In the genomic region with DNA sequence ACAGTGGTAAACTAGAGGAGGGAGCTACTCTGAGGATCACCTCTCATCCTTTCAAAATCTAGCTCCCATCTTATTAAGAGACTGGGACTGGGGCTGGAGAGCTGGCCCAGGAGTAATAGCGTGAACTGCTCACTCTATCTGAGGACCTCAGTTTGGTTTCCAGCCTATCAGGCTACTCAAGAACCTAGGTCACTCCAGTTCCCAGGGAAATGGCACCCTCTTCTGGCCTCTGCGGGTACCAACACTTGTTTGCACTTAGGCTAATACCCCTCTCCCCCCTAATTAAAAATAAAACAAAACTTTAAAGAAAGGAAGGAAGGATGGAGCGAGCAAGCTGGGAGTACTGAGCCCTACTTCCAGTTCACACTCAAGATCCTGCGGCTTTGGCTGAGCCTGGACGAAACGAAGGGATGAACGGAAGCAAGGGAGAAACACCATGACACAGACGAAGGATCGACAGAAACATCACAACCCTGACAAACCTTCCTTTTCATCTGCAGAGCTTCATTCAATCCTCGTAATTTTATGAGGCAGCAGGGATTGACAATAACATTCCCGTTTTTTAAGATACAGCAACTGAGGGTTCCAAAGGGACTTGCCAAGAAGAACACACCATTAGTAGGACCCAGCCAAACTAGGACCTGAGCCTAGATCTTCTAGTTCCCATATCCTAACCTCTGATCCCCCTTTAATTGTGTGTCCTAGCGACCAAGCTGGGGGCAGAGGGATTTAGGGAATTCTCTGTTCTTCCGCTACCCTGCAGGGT, we compare ENCODE assay signal across 8 mouse cellular contexts. TPM values are rescaled to one million over a fixed set of nuclear protein-coding genes. Genes with fewer than 3 reads are reported as not detected.
A peak's percentile ranks its signal among the peaks of the same experiment; 100 is the strongest.
DNase-seq lines count a peak whose midpoint lies in the region; ATAC-seq lines count a peak whose summit lies in the region.

No protein-coding gene starts in this region.

- H3K4me1 ChIP-seq in heart, embryonic 13.5 days = peaks cover 49% of the 10 kb centered on the region
- peaks cover 22% of the 10 kb centered on the region for H3K4me1 ChIP-seq in hindbrain, embryonic 11.5 days (replicated peaks; ENCODE audit: control insufficient read depth, insufficient read depth, low read length)
- H3K4me1 ChIP-seq in liver, embryonic 16.5 days (ENCODE audit: control insufficient read depth, low read depth, low read length) = peaks cover 46% of the 10 kb centered on the region

- peak overlapping the region; percentile 90 for H3K4me2 ChIP-seq in heart, embryonic 13.5 days
- H3K4me2 ChIP-seq in hindbrain, embryonic 11.5 days (replicated peaks; ENCODE audit: low read depth, low read length) = peak overlapping the region; percentile 99
- peak overlapping the region; percentile 96 for H3K4me2 ChIP-seq in liver, embryonic 16.5 days (ENCODE audit: low read depth, low read length)

- H3K9me3 ChIP-seq in heart, embryonic 13.5 days = no peaks in the 10 kb centered on the region
- H3K9me3 ChIP-seq in hindbrain, embryonic 11.5 days (ENCODE audit: control insufficient read depth, low read length) = no peaks in the 10 kb centered on the region
- no peaks in the 10 kb centered on the region for H3K9me3 ChIP-seq in liver, embryonic 16.5 days (replicated peaks; ENCODE audit: control insufficient read depth, low read length)

- intact Hi-C loops in heart, postnatal 10 days (cut with DNase I) = no loop called here
- intact Hi-C loops in left cerebral cortex, postnatal 14 days (cut with DNase I) = no loop called here

- 66% methylated on average over 13 of the region's 13 CpGs for WGBS in heart, embryonic 13.5 days
- WGBS in hindbrain, embryonic 11.5 days = 78% methylated on average over 13 of the region's 13 CpGs
- 46% methylated on average over 13 of the region's 13 CpGs for WGBS in liver, embryonic 16.5 days (ENCODE audit: insufficient replicate concordance)

- DNase-seq in heart, postnatal 10 days = no peak
- DNase-seq in R1 (ENCODE audit: low read depth, low spot score) = peak; percentile 85
- DNase-seq in hindbrain, embryonic 11.5 days (ENCODE audit: low spot score) = peak; percentile 44
- DNase-seq in thymus, postnatal 4 days = peak; percentile 67
- DNase-seq in adrenal gland, postnatal 4 days (ENCODE audit: low spot score in 2 of 2) = no peak
- DNase-seq in left cerebral cortex, postnatal 14 days (ENCODE audit: low spot score in 2 of 2) = no peak

- ATAC-seq in heart, embryonic 13.5 days (ENCODE audit: extremely low read depth, insufficient number of reproducible peaks, low FRiP score, low TSS enrichment) = no peak
- no peak for ATAC-seq in hindbrain, embryonic 11.5 days (ENCODE audit: low FRiP score)
- no peak for ATAC-seq in liver, embryonic 16.5 days (ENCODE audit: low read depth)

- H3K27ac ChIP-seq in heart, embryonic 13.5 days (replicated peaks) = peak overlapping the region; percentile 99
- no peak overlapping the region for H3K27ac ChIP-seq in hindbrain, embryonic 11.5 days (ENCODE audit: low read depth, low read length)
- peak overlapping the region; percentile 81 for H3K27ac ChIP-seq in liver, embryonic 16.5 days (ENCODE audit: low read length)

- H3K36me3 ChIP-seq in heart, embryonic 13.5 days = peaks cover 51% of the 10 kb centered on the region
- peaks cover 29% of the 10 kb centered on the region for H3K36me3 ChIP-seq in hindbrain, embryonic 11.5 days (ENCODE audit: control insufficient read depth, insufficient read depth, low read length)
- H3K36me3 ChIP-seq in liver, embryonic 16.5 days (ENCODE audit: control insufficient read depth, insufficient read depth) = peaks cover 43% of the 10 kb centered on the region

- no peaks in the 10 kb centered on the region for H3K27me3 ChIP-seq in heart, embryonic 13.5 days (replicated peaks)
- H3K27me3 ChIP-seq in hindbrain, embryonic 11.5 days (ENCODE audit: control insufficient read depth, insufficient read depth, low read length) = no peaks in the 10 kb centered on the region
- H3K27me3 ChIP-seq in liver, embryonic 16.5 days (ENCODE audit: control insufficient read depth, insufficient read depth, low read depth, low read length) = no peaks in the 10 kb centered on the region

- peak overlapping the region; percentile 96 for H3K9ac ChIP-seq in heart, embryonic 13.5 days
- peak overlapping the region; percentile 89; the same call in 1 of the 2 replicates for H3K9ac ChIP-seq in hindbrain, embryonic 11.5 days (ENCODE audit: low read depth, low read length)
- peak overlapping the region; percentile 90 for H3K9ac ChIP-seq in liver, embryonic 16.5 days (ENCODE audit: low read depth, low read length)

- peak overlapping the region; percentile 91 for H3K4me3 ChIP-seq in heart, embryonic 13.5 days
- H3K4me3 ChIP-seq in hindbrain, embryonic 11.5 days (ENCODE audit: low read depth, low read length) = peak overlapping the region; percentile 86
- peak overlapping the region; percentile 85 for H3K4me3 ChIP-seq in liver, embryonic 16.5 days (ENCODE audit: low read depth, low read length)

RNA-seq across cellular contexts. Expression of a gene that starts 8.0 kb away (rescaled TPM):
- polyA plus RNA-seq in heart, embryonic 13.5 days (2015; fragmentation: Nextera tagmentation; extraction: Ambion mirVana) = 19.9 and 21.4 TPM in 2 replicates
- total RNA-seq in heart, postnatal 10 days (2021) = 10 to 100 TPM; 17.5 to 21.4 TPM
- 42.7 and 45.8 TPM in 2 replicates for polyA plus RNA-seq in hindbrain, embryonic 11.5 days (2014; fragmentation: Nextera tagmentation; extraction: Ambion mirVana)
- 12.8 and 13.7 TPM in 2 replicates for polyA plus RNA-seq in liver, embryonic 16.5 days (2015; fragmentation: Nextera tagmentation; extraction: Ambion mirVana)
- 10 to 100 TPM; 30.5 to 40.2 TPM for total RNA-seq in adrenal gland, postnatal 4 days (2021)
- total RNA-seq in left cerebral cortex, postnatal 14 days (2021) = 10 to 100 TPM; 26.6 to 28.5 TPM

RNA-seq across cellular contexts. Expression of a gene that starts 8.4 kb away (rescaled TPM):
- polyA plus RNA-seq in heart, embryonic 13.5 days (2015; fragmentation: Nextera tagmentation; extraction: Ambion mirVana) = 64.7 and 69.7 TPM in 2 replicates
- total RNA-seq in heart, postnatal 10 days (2021) = 10 to 100 TPM; 62.2 to 72.5 TPM
- 87.9 and 95.8 TPM in 2 replicates for polyA plus RNA-seq in hindbrain, embryonic 11.5 days (2014; fragmentation: Nextera tagmentation; extraction: Ambion mirVana)
- polyA plus RNA-seq in liver, embryonic 16.5 days (2015; fragmentation: Nextera tagmentation; extraction: Ambion mirVana) = 20.2 and 23.1 TPM in 2 replicates
- 100 to 1,000 TPM; 161 TPM for total RNA-seq in adrenal gland, postnatal 4 days (2021)
- total RNA-seq in left cerebral cortex, postnatal 14 days (2021) = 100 to 1,000 TPM in 1 of 2 experiments, 10 to 100 TPM in 1; 89.7 to 101 TPM

RNA-seq across cellular contexts. Expression of a gene that starts 33.4 kb away (rescaled TPM):
- polyA plus RNA-seq in heart, embryonic 13.5 days (2015; fragmentation: Nextera tagmentation; extraction: Ambion mirVana) = 5.9 and 6.3 TPM in 2 replicates
- total RNA-seq in heart, postnatal 10 days (2021) = 1 to 10 TPM; 6.1 to 6.5 TPM
- polyA plus RNA-seq in hindbrain, embryonic 11.5 days (2014; fragmentation: Nextera tagmentation; extraction: Ambion mirVana) = 1.0 and 1.9 TPM in 2 replicates
- polyA plus RNA-seq in liver, embryonic 16.5 days (2015; fragmentation: Nextera tagmentation; extraction: Ambion mirVana) = 2.4 and 2.8 TPM in 2 replicates
- total RNA-seq in adrenal gland, postnatal 4 days (2021) = 10 to 100 TPM; 16.5 to 17.1 TPM
- total RNA-seq in left cerebral cortex, postnatal 14 days (2021) = 1 to 10 TPM; 3.8 to 4.6 TPM

RNA-seq across cellular contexts. Expression of a gene that starts 38.4 kb away (rescaled TPM):
- 12.7 and 13.0 TPM in 2 replicates for polyA plus RNA-seq in heart, embryonic 13.5 days (2015; fragmentation: Nextera tagmentation; extraction: Ambion mirVana)
- total RNA-seq in heart, postnatal 10 days (2021) = 10 to 100 TPM; 16.7 to 17.2 TPM
- polyA plus RNA-seq in hindbrain, embryonic 11.5 days (2014; fragmentation: Nextera tagmentation; extraction: Ambion mirVana) = 13.7 and 15.3 TPM in 2 replicates
- polyA plus RNA-seq in liver, embryonic 16.5 days (2015; fragmentation: Nextera tagmentation; extraction: Ambion mirVana) = 4.0 and 4.7 TPM in 2 replicates
- total RNA-seq in adrenal gland, postnatal 4 days (2021) = 10 to 100 TPM; 21.6 to 21.9 TPM
- total RNA-seq in left cerebral cortex, postnatal 14 days (2021) = 10 to 100 TPM; 20.8 to 21.9 TPM

RNA-seq across cellular contexts. Expression of a gene that starts 39.0 kb away (rescaled TPM):
- polyA plus RNA-seq in heart, embryonic 13.5 days (2015; fragmentation: Nextera tagmentation; extraction: Ambion mirVana) = 48.4 and 48.9 TPM in 2 replicates
- 10 to 100 TPM; 25.1 to 27.2 TPM for total RNA-seq in heart, postnatal 10 days (2021)
- polyA plus RNA-seq in hindbrain, embryonic 11.5 days (2014; fragmentation: Nextera tagmentation; extraction: Ambion mirVana) = 102 and 103 TPM in 2 replicates
- 38.5 and 41.9 TPM in 2 replicates for polyA plus RNA-seq in liver, embryonic 16.5 days (2015; fragmentation: Nextera tagmentation; extraction: Ambion mirVana)
- 10 to 100 TPM; 44.7 to 46.2 TPM for total RNA-seq in adrenal gland, postnatal 4 days (2021)
- total RNA-seq in left cerebral cortex, postnatal 14 days (2021) = 10 to 100 TPM; 37.6 to 38.8 TPM

Comparison
In these comparisons a context has a peak if more than half of its experiments do, and no peak if none do; other contexts are left out.
1. DNase-seq: peak in R1 (single experiment), hindbrain, embryonic 11.5 days (single experiment) and thymus, postnatal 4 days (single experiment); none in heart, postnatal 10 days (0 of 2), adrenal gland, postnatal 4 days (0 of 2) and left cerebral cortex, postnatal 14 days (0 of 2).
2. Peak in every context shown above with its lines, with median percentiles within 50 percentile points of each other: H3K4me2 ChIP-seq, H3K4me3 ChIP-seq and H3K9ac ChIP-seq.